Mouse (Mus musculus): Measurements from ENCODE around the gene Dpf2.

DNA sequence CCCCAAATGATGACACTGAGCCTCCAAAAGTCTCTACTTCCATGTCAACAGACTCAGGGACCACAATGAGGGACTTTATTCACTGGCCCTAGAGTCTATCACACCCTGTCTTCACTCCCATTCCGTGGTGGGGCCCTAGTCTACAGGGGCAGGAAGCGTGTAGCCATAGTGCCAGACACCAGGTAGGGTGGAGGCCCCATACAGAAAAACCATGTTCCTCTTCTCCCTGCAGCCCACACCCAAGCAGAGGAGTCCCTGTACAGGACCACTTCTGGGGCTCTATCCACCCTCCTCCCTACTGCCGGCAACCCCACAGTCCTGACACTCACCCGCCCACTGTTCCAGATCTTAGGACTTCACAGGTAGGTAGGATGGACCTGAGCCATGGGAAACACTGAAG lies 40.3 kb downstream of the Dpf2 start:
- no peak for TF ChIP-seq CTCF (IDR thresholded peaks at IDR 0.05; ENCODE audit: extremely low read depth, insufficient read depth, low read length)
- TF ChIP-seq POLR2A (IDR thresholded peaks at IDR 0.05; ENCODE audit: extremely low read depth, insufficient read depth, low read length): no peak
